Mouse (Mus musculus) bone marrow macrophage, adult 2 months (primary cell): ENCODE measurements around the gene Pcsk5.

ENCODE experiments used
- CTCF ChIP-seq: IDR thresholded peaks from 2 replicates; pipeline ENCODE4 v1.5.1; 2012; ENCODE audit warnings: low read depth, mild to moderate bottlenecking, low read length, moderate library complexity
- POLR2A ChIP-seq: IDR thresholded peaks from 2 replicates; pipeline ENCODE4 v1.6.1; 2012; ENCODE audit warnings: mild to moderate bottlenecking, low read depth, low read length, borderline replicate concordance

DNA sequence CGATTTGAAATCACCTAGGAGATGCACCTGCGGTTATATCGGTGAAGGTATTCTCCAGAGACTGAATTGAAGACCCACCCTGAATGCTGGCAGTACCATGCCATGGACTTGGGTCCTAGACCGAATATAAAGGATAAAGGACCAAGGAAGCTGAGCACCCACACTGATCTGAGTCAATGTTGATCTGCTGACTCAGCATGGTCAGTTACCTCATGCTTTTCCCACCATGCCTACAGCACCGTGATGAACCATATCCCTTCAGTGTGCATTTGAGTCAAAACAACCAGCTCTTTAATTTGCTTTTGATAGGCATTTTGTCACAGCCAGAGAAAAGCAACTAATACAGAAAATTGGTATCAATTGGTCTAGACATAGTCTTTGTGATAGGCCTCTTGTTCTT is 262.9 kb downstream of the Pcsk5 start:
- TF ChIP-seq CTCF: no peak
- no peak for TF ChIP-seq POLR2A
